Mouse (Mus musculus): ENCODE data around the gene Myo16.

GRCm38 (mm10) chr8:10123412-10123811 lies 30.3 kb upstream of the Myo16 start:
- TF ChIP-seq GATA1 (IDR thresholded peaks at IDR 0.05; ENCODE audit: low read length), result no peak
- no peak for TF ChIP-seq TAL1 (IDR thresholded peaks at IDR 0.05; ENCODE audit: low read length)

Data from erythroblast, embryonic 14.5 days (primary cell).